Mouse (Mus musculus): ENCODE data around the gene Sgk1. TPM values are rescaled to one million over a fixed set of nuclear protein-coding genes. Genes with fewer than 3 reads are reported as not detected.

Sgk1 gene
- polyA plus RNA-seq, 1 experiment from 2014 or later = 86.9 TPM

DNA sequence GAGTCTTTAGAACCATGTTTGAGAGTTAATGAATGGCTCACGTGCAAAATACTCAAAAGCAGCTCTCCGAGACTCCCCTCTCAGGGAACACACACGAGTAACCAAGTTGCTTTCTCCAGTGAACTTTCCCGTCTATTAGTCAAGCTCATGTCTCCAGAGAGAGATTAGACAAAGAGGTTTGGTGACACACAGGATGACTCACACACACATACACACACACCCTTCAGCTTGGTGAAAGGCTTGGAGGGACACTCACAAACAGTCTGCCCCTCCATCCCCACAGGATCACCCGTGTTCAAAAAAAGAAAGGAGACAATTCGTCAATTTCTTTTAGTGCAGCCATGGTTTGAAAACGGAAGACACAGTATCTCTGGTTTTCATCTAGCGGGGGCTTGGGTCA lies 32.7 kb upstream of the Sgk1 start:
- no peak for ATAC-seq
- H3K4me1 ChIP-seq (ENCODE audit: insufficient read depth, low read depth, low read length) = peaks cover 3% of the 10 kb centered on the region; the same call in 1 of the 2 replicates
- H3K36me3 ChIP-seq (ENCODE audit: insufficient read depth, low read length) = no peaks in the 10 kb centered on the region
- no peak overlapping the region for H3K9ac ChIP-seq (replicated peaks; ENCODE audit: low read depth)
- no peaks in the 10 kb centered on the region for H3K27me3 ChIP-seq (replicated peaks; ENCODE audit: insufficient read depth, low read length)
- H3K4me2 ChIP-seq (replicated peaks; ENCODE audit: low read depth, low read length) = no peak overlapping the region
- DNase-seq (ENCODE audit: low spot score) = no peak
- H3K27ac ChIP-seq (ENCODE audit: low read length) = no peak overlapping the region
- H3K9me3 ChIP-seq (ENCODE audit: low read length) = no peaks in the 10 kb centered on the region
- H3K4me3 ChIP-seq (ENCODE audit: low read depth, low read length) = no peak overlapping the region
- TF ChIP-seq EP300 (IDR thresholded peaks at IDR 0.05) = no peak
- TF ChIP-seq CTCF (IDR thresholded peaks at IDR 0.05) = no peak
- whole genome bisulfite sequencing = 76% methylated on average over 8 of the region's 8 CpGs

- ATAC-seq (peak; percentile 43), DNase-seq (ENCODE audit: low spot score) (peak; percentile 51)
- TF ChIP-seq EP300 (IDR thresholded peaks at IDR 0.05) (no peak), CTCF (IDR thresholded peaks at IDR 0.05) (no peak)
- H3K4me2 ChIP-seq (replicated peaks; ENCODE audit: low read depth, low read length) = no peak overlapping the region
- 68% methylated on average over 3 of the region's 3 CpGs for WGBS
- H3K36me3 ChIP-seq (ENCODE audit: insufficient read depth, low read length) = no peaks in the 10 kb centered on the region
- no peaks in the 10 kb centered on the region for H3K27me3 ChIP-seq (replicated peaks; ENCODE audit: insufficient read depth, low read length)
- no peaks in the 10 kb centered on the region; the same call in 1 of the 2 replicates for H3K4me1 ChIP-seq (ENCODE audit: insufficient read depth, low read depth, low read length)
- no peak overlapping the region for H3K4me3 ChIP-seq (ENCODE audit: low read depth, low read length)
- peak overlapping the region; percentile 60; the same call in 1 of the 2 replicates for H3K27ac ChIP-seq (ENCODE audit: low read length)
- H3K9me3 ChIP-seq (ENCODE audit: low read length) = no peaks in the 10 kb centered on the region
- H3K9ac ChIP-seq (replicated peaks; ENCODE audit: low read depth) = no peak overlapping the region
Measured at GRCm38 (mm10) chr10:21850330-21850729, 31.7 kb upstream of the Sgk1 start.

GRCm38 (mm10) chr10:21853122-21853521 lies 28.9 kb upstream of the Sgk1 start:
- no peaks in the 10 kb centered on the region for H3K36me3 ChIP-seq (ENCODE audit: insufficient read depth, low read length)
- TF ChIP-seq EP300 (IDR thresholded peaks at IDR 0.05) = peak; percentile 82
- TF ChIP-seq CTCF (IDR thresholded peaks at IDR 0.05) = no peak
- H3K4me3 ChIP-seq (ENCODE audit: low read depth, low read length) = no peak overlapping the region
- no peaks in the 10 kb centered on the region; the same call in 1 of the 2 replicates for H3K4me1 ChIP-seq (ENCODE audit: insufficient read depth, low read depth, low read length)
- no peak overlapping the region for H3K9ac ChIP-seq (replicated peaks; ENCODE audit: low read depth)
- H3K4me2 ChIP-seq (replicated peaks; ENCODE audit: low read depth, low read length) = 0 out of 2 replicates have a peak overlapping the region, but pooled peaks have one; percentile 1
- WGBS = 56% methylated on average over 6 of the region's 6 CpGs
- no peaks in the 10 kb centered on the region for H3K27me3 ChIP-seq (replicated peaks; ENCODE audit: insufficient read depth, low read length)
- no peak overlapping the region for H3K27ac ChIP-seq (ENCODE audit: low read length)
- no peaks in the 10 kb centered on the region for H3K9me3 ChIP-seq (ENCODE audit: low read length)
- DNase-seq (ENCODE audit: low spot score) = peak; percentile 75
- peak; percentile 83 for ATAC-seq

- TF ChIP-seq EP300 (IDR thresholded peaks at IDR 0.05) = no peak; the same call in 1 of the 2 replicates
- TF ChIP-seq CTCF (IDR thresholded peaks at IDR 0.05) = no peak
- no peak overlapping the region for H3K27ac ChIP-seq (ENCODE audit: low read length)
- 0 out of 2 replicates have a peak overlapping the region, but pooled peaks have one; percentile 1 for H3K4me2 ChIP-seq (replicated peaks; ENCODE audit: low read depth, low read length)
- H3K4me1 ChIP-seq (ENCODE audit: insufficient read depth, low read depth, low read length) = no peaks in the 10 kb centered on the region; the same call in 1 of the 2 replicates
- ATAC-seq = no peak
- H3K9me3 ChIP-seq (ENCODE audit: low read length) = no peaks in the 10 kb centered on the region
- DNase-seq (ENCODE audit: low spot score) = no peak
- no peaks in the 10 kb centered on the region for H3K27me3 ChIP-seq (replicated peaks; ENCODE audit: insufficient read depth, low read length)
- no peak overlapping the region for H3K9ac ChIP-seq (replicated peaks; ENCODE audit: low read depth)
- no peak overlapping the region for H3K4me3 ChIP-seq (ENCODE audit: low read depth, low read length)
- H3K36me3 ChIP-seq (ENCODE audit: insufficient read depth, low read length) = no peaks in the 10 kb centered on the region
- 79% methylated on average over 14 of the region's 14 CpGs for WGBS
Measured at GRCm38 (mm10) chr10:21853566-21854328, 28.2 kb upstream of the Sgk1 start.

GRCm38 (mm10) chr10:21855338-21855737 lies 26.6 kb upstream of the Sgk1 start:
- Histone ChIP-seq H3K9me3 (ENCODE audit: low read length) (no peaks in the 10 kb centered on the region), H3K4me3 (ENCODE audit: low read depth, low read length) (no peak overlapping the region), H3K27me3 (replicated peaks; ENCODE audit: insufficient read depth, low read length) (no peaks in the 10 kb centered on the region), H3K9ac (replicated peaks; ENCODE audit: low read depth) (no peak overlapping the region), H3K4me2 (replicated peaks; ENCODE audit: low read depth, low read length) (no peak overlapping the region), H3K27ac (ENCODE audit: low read length) (no peak overlapping the region), H3K4me1 (ENCODE audit: insufficient read depth, low read depth, low read length) (no peaks in the 10 kb centered on the region; the same call in 1 of the 2 replicates), H3K36me3 (ENCODE audit: insufficient read depth, low read length) (no peaks in the 10 kb centered on the region)
- TF ChIP-seq EP300 (IDR thresholded peaks at IDR 0.05) (no peak), CTCF (IDR thresholded peaks at IDR 0.05) (no peak)
- no peak for DNase-seq (ENCODE audit: low spot score)
- 80% methylated on average over 7 of the region's 7 CpGs for WGBS
- ATAC-seq = no peak

DNA sequence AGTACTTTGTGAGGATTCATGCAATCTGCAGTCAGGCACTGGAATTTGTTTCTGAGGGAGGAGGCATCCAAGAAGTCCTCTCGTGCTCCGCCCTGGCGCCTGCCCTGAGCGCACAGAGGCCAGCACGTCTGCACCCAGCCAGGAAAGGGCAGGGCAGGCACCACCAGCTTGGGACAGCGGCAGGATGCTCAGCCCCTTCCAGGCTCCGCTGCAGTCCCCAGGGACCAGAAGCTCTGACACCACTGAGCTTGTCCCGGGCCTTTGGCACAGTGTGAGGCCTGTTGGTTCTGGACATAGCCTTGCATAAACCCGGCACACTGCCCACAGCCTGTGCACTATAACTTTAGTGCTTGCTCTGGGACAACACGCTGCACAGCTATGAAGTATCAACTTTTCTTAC lies 24.3 kb upstream of the Sgk1 start:
- H3K4me3 ChIP-seq (ENCODE audit: low read depth, low read length) = no peak overlapping the region
- TF ChIP-seq CTCF (IDR thresholded peaks at IDR 0.05) (peak; percentile 38), EP300 (IDR thresholded peaks at IDR 0.05) (no peak)
- no peak overlapping the region for H3K27ac ChIP-seq (ENCODE audit: low read length)
- H3K9me3 ChIP-seq (ENCODE audit: low read length) = no peaks in the 10 kb centered on the region
- ATAC-seq = peak; percentile 91
- no peaks in the 10 kb centered on the region; the same call in 1 of the 2 replicates for H3K4me1 ChIP-seq (ENCODE audit: insufficient read depth, low read depth, low read length)
- H3K27me3 ChIP-seq (replicated peaks; ENCODE audit: insufficient read depth, low read length) = no peaks in the 10 kb centered on the region
- WGBS = 49% methylated on average over 10 of the region's 10 CpGs
- no peak overlapping the region for H3K9ac ChIP-seq (replicated peaks; ENCODE audit: low read depth)
- DNase-seq (ENCODE audit: low spot score) = peak; percentile 61
- no peak overlapping the region for H3K4me2 ChIP-seq (replicated peaks; ENCODE audit: low read depth, low read length)
- H3K36me3 ChIP-seq (ENCODE audit: insufficient read depth, low read length) = no peaks in the 10 kb centered on the region

Measured in lung, postnatal 0 days (tissue).